Mouse (Mus musculus) testis, adult 2 months (tissue): ENCODE measurements at regions not wholly inside any gene's neighbourhood (a gene's known extent, or its start where the extent isn't known, plus 50 kb on each side); places are given as distances from the start of the nearest gene placed in this dataset.

Experiments used
- CTCF ChIP-seq: fragments of 200-500 bp; IDR thresholded peaks from 2 replicates; pipeline ENCODE4 v1.5.1; 2012; ENCODE audit warnings: low read depth, mild to moderate bottlenecking, inconsistent platforms, low read length, moderate library complexity; ENCODE audit not compliant: control insufficient read depth, insufficient read depth, insufficient replicate concordance
- POLR2A ChIP-seq: fragments of 200-500 bp; IDR thresholded peaks from 2 replicates; pipeline ENCODE4 v1.6.1; 2012; ENCODE audit warnings: low read depth, mild to moderate bottlenecking, inconsistent platforms, low read length, moderate library complexity; ENCODE audit not compliant: control insufficient read depth

DNA sequence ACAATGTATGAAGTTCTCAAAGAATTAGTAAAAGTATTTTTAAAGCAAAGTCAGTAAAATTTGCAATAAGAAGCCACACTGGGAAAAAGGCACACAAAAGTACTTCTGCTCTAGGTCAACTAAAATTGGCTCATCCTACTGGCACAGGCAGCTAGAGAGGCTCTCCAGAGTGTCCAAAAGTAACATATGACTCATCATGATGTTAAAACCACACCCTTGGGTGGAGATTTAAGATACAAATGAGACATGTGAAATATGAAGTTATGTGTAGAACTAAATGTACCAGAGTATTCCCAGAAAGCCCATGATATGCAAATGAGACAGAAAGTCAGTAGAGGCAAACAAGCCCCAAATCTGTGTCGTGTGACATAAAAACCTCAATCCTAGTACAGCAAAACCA lies 166.0 kb downstream of the Spata18 start:
- TF ChIP-seq CTCF: no peak
- TF ChIP-seq POLR2A: no peak
